Mouse (Mus musculus) layer of hippocampus, postnatal 14 days (tissue): ENCODE measurements at regions not wholly inside any gene's neighbourhood (a gene's known extent, or its start where the extent isn't known, plus 50 kb on each side); places are given as distances from the start of the nearest gene placed in this dataset.

Experiments
- DNase-seq, 2 experiments: peaks; one replicate each; pipeline ENCODE4 v3.0.0; 2021 to 2022; ENCODE audit warnings: low spot score in 2 of 2, mixed read lengths in 1 of 2

GRCm38 (mm10) chr8:49441270-49441669 is 597.5 kb upstream of the Tenm3 start:
- DNase-seq, result no peak

DNA sequence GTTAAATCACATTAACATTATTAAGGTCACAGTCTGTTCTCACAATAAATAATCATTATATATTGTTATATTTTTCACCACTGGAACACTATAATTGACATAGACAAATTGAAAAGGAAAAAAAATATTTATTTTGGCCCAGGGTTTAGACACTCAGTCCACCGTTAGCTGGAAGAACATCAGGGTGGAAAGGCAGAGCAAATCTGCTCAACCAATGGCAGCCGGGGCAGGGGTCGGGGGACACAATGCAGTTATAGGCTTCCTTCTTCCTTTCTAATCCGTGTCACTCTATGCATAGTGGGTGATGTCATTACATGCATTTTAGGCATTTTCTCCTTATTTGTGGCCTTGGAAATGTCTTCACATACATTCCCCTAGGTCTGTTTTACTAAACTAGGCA is 552.8 kb upstream of the Tenm3 start:
- DNase-seq, result no peak

GRCm38 (mm10) chr8:49395029-49395428 is 551.3 kb upstream of the Tenm3 start:
- no peak for DNase-seq

DNA sequence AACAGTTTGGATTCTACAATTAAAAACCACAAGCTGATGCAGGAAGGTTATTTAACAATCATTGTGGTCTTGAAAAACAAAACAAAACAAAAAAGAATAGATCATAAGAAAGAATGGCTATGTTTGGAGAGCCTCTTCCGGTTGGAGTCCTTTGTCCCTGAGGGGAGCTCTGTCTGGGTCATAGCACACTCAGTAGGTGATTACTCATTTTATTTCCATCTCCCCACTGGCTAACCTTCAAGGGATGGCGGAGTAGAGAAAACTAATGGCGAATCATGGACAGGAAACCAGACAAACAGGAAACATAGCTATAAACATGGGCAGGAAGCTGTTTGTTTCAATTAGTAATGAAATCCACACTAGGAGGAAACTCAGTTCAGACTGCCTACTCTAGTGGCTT is 545.8 kb upstream of the Tenm3 start:
- DNase-seq, result no peak

- no peak for DNase-seq
Observed at GRCm38 (mm10) chr8:49387587-49387986, 543.8 kb upstream of the Tenm3 start.

DNA sequence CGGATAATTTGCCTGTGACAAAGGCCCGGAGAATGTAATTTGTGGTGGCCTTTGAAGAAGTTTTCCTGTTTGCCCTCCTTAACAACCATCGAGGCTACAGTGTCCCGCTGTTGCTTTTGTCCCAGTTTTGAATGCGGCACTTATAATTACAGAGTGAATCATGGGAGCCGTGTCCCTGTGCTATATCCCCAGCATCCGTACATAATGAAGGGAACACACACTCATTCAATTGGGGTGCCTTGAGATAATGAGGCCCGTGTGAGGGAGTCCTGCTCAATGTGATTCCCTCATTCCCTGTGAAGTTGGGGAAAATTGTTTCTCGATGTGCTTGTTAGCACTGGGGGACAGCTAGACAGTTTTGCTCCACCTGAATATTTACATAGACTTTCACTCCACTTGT is 528.9 kb upstream of the Tenm3 start:
- DNase-seq, result no peak

DNA sequence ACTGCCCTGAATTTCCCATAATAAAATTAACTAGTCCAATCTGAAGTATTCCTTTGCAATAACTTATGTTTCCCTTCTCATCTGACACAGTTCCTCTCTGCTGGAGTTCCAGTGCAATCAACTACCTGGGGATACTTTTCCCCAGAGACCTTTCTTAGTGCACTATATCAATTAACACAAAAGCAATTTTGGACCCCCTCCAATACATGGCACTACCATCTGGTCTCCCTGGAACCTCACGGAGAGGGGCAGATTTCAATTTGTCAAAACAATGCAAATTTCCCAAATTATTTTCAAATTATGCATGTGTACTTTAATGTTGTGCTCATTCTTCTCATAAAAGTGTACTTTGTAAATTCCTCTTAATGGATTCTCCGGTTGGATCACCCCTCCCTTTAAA is 518.9 kb upstream of the Tenm3 start:
- peak in 1 of 2 experiments; percentile 60 for DNase-seq

- DNase-seq, result no peak
Observed at GRCm38 (mm10) chr8:49361443-49361842, 517.7 kb upstream of the Tenm3 start.

DNA sequence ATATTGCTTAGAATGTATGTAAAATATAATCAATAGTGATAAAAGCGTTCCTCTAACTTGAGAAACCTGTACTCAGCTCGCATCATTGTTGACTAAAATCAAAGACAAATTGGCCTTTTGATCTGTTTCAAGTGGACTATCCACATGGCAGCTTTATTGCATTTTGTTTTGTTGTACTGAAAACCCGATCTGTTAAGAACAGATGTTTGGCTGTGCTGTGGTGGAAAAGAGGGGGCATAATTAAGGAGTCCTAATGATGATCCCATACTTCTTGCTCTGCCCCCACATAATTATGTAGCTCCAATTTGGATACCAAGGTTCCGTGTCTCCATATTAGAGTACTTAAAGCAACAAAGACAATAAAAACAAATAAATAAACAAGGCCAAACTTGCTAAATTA is 516.4 kb upstream of the Tenm3 start:
- no peak for DNase-seq

DNA sequence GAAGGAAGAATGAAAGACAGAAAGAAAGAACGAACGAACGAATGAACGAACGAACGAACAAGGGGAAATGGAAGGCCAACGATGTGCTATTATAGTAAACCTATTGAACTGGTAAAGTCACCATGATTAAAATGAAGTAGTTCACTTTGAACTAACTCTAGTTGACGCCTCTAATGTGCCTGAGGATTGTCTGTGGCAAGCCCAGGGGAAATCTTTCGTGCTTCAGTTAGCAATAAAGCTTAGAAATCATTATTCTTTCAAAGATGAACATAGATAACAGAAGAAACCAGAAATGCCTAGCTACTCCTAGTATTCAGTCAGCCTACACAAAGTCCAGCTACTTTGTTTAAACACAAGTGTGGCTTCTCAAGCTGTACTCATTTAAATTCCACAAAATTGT is 515.9 kb upstream of the Tenm3 start:
- no peak for DNase-seq

DNA sequence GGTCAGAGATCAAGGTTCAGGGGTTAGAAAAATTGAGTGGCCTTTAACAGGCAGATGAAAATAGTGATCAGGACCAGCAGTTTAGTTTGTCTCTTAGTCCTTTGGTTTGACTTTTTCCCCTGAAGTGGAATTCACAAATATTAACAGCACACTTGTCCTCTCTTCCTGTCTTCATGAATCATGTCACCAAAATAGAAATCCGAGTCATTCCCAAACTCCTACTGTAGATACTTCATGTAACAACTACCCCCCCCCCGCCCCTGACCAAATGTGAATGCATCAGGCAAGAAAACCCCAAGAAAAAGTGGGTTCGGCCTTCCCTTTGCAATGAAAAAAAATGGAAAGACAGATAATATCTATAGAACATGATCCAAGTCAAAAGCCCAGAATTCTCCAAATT is 504.9 kb upstream of the Tenm3 start:
- no peak for DNase-seq

DNA sequence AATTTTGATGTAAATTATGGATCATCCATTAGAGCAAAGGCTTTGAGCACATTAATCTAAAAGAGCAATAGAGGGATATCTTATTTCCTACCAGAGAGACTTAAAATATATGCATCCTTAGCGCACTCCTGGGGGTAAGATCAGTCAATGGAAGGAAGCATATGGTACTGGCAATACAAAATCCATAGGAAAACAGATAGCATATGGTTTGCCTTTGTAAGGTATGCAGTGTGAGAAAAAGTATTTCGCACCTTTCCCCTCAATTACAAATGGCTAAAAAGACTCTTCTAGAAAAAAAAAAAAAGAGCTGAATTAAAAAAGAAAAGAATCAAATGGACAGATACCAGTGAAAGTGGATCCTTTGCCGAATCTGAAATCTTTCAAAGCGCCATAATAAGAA is 495.0 kb upstream of the Tenm3 start:
- no peak for DNase-seq

- DNase-seq, result peak in 1 of 2 experiments; percentile 35
Observed at GRCm38 (mm10) chr8:49326980-49327379, 483.2 kb upstream of the Tenm3 start.

- DNase-seq, result no peak
Observed at GRCm38 (mm10) chr8:49321404-49321803, 477.7 kb upstream of the Tenm3 start.

DNA sequence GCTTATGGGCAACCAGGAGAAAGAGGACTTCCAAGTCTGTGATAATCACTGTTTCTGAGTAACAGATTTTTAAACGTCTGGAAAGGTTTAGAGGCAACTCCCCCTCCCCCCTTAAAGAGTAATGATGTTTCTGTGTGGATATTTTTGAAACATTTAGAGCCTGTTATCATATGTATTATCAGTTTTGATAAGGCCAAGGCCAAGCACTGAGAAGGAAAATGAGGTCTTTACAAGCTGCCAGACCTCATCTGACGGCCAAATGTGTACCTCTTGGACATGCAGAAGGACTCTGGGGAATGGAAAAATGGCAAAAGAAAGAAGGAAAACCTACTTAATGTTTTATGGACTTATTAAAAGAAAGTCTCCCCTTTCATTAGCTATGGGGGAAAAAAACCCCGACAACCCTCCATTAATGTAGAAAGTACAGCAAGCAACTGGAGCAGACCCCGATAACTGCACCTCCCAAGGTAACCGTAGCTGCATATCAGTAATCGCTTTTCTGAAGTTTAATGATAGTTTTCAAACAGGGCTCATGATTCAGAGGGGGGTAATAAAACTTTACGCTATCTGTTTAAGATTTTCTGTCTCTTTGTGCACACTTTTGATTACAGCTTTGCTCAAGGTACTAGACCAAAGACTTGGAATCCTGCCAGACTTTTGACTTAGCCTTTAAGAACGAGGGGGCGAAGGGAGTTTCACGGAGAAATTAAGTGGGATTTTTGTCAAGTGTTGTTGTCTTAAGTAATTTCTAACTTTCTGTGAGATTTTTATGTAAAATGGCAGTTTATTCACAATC is 469.9 kb upstream of the Tenm3 start:
- no peak for DNase-seq

GRCm38 (mm10) chr8:49312816-49313215 is 469.1 kb upstream of the Tenm3 start:
- no peak for DNase-seq

DNA sequence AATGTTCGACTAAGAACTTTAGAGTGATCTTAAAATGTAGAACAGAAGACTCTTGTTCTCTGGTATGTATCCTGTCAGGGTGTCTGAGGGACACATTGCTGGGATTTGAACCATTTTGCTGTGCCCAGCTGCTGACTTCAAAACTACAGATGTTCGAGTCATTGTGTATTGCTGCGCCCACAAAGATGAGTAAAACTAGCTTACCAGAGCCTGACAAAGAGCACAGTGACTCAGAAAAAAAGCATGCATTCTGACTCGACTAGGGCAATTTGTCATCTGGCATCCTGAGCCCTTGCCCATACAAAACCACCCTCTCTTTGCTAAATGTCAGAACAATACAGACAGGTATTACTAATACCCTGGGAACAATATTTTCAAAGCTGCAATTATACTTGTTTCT is 438.6 kb upstream of the Tenm3 start:
- DNase-seq, result no peak

DNA sequence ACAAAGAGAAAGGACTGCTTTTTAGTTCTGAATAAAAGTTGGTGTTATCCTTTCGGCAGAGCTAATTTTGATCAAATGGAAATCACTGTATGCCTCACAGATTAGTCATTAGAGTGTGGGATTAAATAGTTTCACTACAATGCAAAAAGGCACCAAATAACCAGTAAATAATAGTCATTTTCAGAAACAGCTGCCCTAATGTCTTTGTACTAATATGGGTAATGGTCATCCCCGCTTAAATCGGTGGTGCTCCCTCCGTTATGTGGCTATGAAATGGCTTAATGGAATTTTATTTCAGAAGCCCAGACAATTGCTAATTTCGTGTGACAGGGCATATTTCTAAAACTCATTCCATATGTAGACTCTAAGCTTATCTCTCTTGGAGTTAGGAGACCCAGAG is 437.5 kb upstream of the Tenm3 start:
- no peak for DNase-seq

DNA sequence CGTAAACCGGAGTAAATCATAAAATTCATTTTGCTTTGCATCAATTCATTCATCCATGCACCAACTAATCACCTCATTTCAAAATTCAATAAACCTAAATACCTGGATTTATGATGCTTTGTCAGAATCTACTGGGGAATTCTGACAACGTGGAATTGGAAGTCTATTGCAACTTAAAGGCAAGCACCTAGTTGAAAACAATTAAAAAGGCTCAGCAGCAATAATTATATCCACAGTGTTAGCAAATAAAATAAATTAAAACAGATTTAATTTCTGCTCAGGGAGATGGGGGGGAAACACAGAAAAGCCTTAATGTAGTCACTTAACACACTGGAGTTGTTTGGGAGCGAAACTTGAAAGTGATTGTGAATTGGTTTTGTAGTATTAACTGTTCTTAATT is 430.3 kb upstream of the Tenm3 start:
- no peak for DNase-seq

- DNase-seq, result no peak
Observed at GRCm38 (mm10) chr8:49273109-49273508, 429.4 kb upstream of the Tenm3 start.

- no peak for DNase-seq
Observed at GRCm38 (mm10) chr8:49263416-49263815, 419.7 kb upstream of the Tenm3 start.

DNA sequence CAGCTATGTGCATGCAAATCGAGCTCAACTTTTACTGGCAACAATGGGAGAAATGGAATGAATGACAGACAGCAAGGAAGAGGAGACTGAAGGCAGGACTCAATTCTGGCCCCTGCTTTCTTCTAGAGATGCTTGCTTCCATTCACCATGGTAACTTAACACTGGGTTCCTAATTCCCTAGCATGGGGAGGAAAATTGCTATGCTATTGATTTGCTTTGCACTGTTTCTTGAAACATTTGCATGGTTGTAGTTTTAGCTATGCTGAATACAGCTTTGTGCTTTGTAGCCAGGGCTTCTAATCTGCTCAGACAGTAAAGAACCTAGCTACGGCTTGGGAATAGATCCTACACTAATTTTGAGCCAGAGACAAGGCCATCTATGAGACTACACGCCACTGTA is 419.0 kb upstream of the Tenm3 start:
- no peak for DNase-seq

DNA sequence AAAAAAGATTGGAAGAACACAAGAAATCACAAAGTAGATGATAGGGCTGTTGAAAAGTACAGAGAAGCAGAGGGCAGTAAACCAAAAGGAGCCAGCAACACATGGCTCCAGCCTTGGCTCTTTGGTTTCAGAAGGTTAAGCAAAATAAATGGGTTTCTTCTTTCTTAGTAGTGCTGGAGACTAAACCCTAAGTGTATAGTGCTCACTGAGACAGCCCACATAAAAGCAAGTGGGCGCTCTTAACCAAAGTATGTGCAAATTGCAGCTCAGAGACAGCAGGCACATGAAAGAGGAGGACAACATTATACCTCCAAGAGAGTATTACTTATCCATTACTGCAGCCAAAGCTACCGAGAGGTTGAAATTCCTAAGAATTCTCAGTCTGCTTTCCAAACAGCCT is 412.2 kb upstream of the Tenm3 start:
- DNase-seq, result no peak
